Mouse (Mus musculus) liver, embryonic 16.5 days (tissue): ENCODE measurements around the gene Ahdc1. TPM values are rescaled to one million over a fixed set of nuclear protein-coding genes. Genes with fewer than 3 reads are reported as not detected.

ENCODE experiments used
- ATAC-seq: fragments of 200-750 bp; cut with Nextera tagmentation; 2 replicates; pipeline ENCODE4 v1.8.0; 2017; ENCODE audit warnings: low read depth, mild to moderate bottlenecking, moderate number of reproducible peaks, moderate library complexity
- H3K27ac ChIP-seq: fragments of 300-500 bp; sonication (generic); 2 replicates; pipeline ENCODE4 v1.5.1; 2014; ENCODE audit warnings: mild to moderate bottlenecking, low read length
- H3K27me3 ChIP-seq: fragments of 300-500 bp; sonication (generic); 2 replicates; pipeline ENCODE4 v1.6.1; 2014; ENCODE audit warnings: low read depth, low read length, mixed read lengths; ENCODE audit not compliant: control insufficient read depth, insufficient read depth
- H3K36me3 ChIP-seq: fragments of 300-500 bp; sonication (generic); 2 replicates; pipeline ENCODE4 v1.6.1; 2014; ENCODE audit warnings: mild to moderate bottlenecking; ENCODE audit not compliant: control insufficient read depth, insufficient read depth
- H3K4me1 ChIP-seq: fragments of 300-500 bp; sonication (generic); 2 replicates; pipeline ENCODE4 v1.6.1; 2014; ENCODE audit warnings: low read depth, low read length, mixed read lengths; ENCODE audit not compliant: control insufficient read depth
- H3K4me2 ChIP-seq: fragments of 300-500 bp; sonication (generic); 2 replicates; pipeline ENCODE4 v1.6.1; 2014; ENCODE audit warnings: low read depth, low read length, mixed read lengths
- H3K4me3 ChIP-seq: fragments of 300-500 bp; sonication (generic); 2 replicates; pipeline ENCODE4 v1.5.1; 2014; ENCODE audit warnings: low read depth, mild to moderate bottlenecking, low read length
- H3K9ac ChIP-seq: fragments of 300-500 bp; sonication (generic); 2 replicates; pipeline ENCODE4 v1.6.1; 2014; ENCODE audit warnings: low read depth, low read length
- H3K9me3 ChIP-seq: fragments of 300-500 bp; sonication (generic); replicated peaks from 2 replicates; pipeline ENCODE4 v1.6.1; 2016; ENCODE audit warnings: low read length; ENCODE audit not compliant: control insufficient read depth
- WGBS: fragments of 180-500 bp; shearing (Covaris S2); extraction: QIAGEN DNeasy Blood & Tissue Kit; methylation state at CpG from one replicate; pipeline ENCODE4 v1.1.7; 2014; ENCODE audit not compliant: insufficient replicate concordance; 5-methylcytosine and 5-hydroxymethylcytosine counted together
- polyA plus RNA-seq: library from polyadenylated mRNA; unstranded; fragments of >200 nt; fragmentation: Nextera tagmentation; extraction: Ambion mirVana; gene quantifications from 2 replicates; pipeline ENCODE4 v1.2.1, GENCODE M21; 2015

Ahdc1 gene
- polyA plus RNA-seq, 1 experiment from 2014 or later: 1.6 TPM

- Histone ChIP-seq H3K4me3 (no peak overlapping the region), H3K4me1 (peaks cover 5% of the 10 kb centered on the region), H3K36me3 (no peaks in the 10 kb centered on the region), H3K9ac (no peak overlapping the region), H3K9me3 (no peaks in the 10 kb centered on the region), H3K27me3 (peaks cover 43% of the 10 kb centered on the region), H3K4me2 (no peak overlapping the region), H3K27ac (no peak overlapping the region)
- no peak for ATAC-seq
- WGBS: 46% methylated on average over 2 of the region's 2 CpGs
Measured at GRCm38 (mm10) chr4:132972556-132972955, 38.5 kb upstream of the Ahdc1 start.

GRCm38 (mm10) chr4:132973186-132973585, 37.9 kb upstream of the Ahdc1 start:
- H3K4me3 ChIP-seq: no peak overlapping the region
- no peak overlapping the region for H3K9ac ChIP-seq
- H3K4me2 ChIP-seq: no peak overlapping the region
- H3K4me1 ChIP-seq: peaks cover 5% of the 10 kb centered on the region
- no peak for ATAC-seq
- peaks cover 45% of the 10 kb centered on the region for H3K27me3 ChIP-seq
- 56% methylated on average over 8 of the region's 8 CpGs for WGBS
- H3K9me3 ChIP-seq: no peaks in the 10 kb centered on the region
- H3K36me3 ChIP-seq: no peaks in the 10 kb centered on the region
- no peak overlapping the region for H3K27ac ChIP-seq

GRCm38 (mm10) chr4:132973814-132974398, 37.2 kb upstream of the Ahdc1 start, which contains the start of gene Fgr:
Gene Fgr, plus strand, starts transcription at chr4:132974095.
- ATAC-seq: no peak
- Histone ChIP-seq H3K9ac (peak within 1 kb of the TSS; percentile 35; the same call in 1 of the 2 replicates), H3K4me2 (peak within 1 kb of the TSS; percentile 47), H3K27ac (peak within 1 kb of the TSS; percentile 26; the same call in 1 of the 2 replicates), H3K4me1 (peaks cover 5% of the 10 kb centered on the region), H3K9me3 (no peaks in the 10 kb centered on the region), H3K4me3 (peak within 1 kb of the TSS; percentile 45), H3K36me3 (no peaks in the 10 kb centered on the region), H3K27me3 (peaks cover 45% of the 10 kb centered on the region)
- WGBS: 4% methylated on average over 18 of the region's 21 CpGs

- peak overlapping the region; percentile 47 for H3K4me2 ChIP-seq
- H3K9me3 ChIP-seq: no peaks in the 10 kb centered on the region
- H3K27ac ChIP-seq: peak overlapping the region; percentile 26; the same call in 1 of the 2 replicates
- peak overlapping the region; percentile 35; the same call in 1 of the 2 replicates for H3K9ac ChIP-seq
- peak overlapping the region; percentile 45 for H3K4me3 ChIP-seq
- 0 out of 2 replicates have a peak, but pooled peaks have one; percentile 19 for ATAC-seq
- no peaks in the 10 kb centered on the region for H3K36me3 ChIP-seq
- H3K4me1 ChIP-seq: peaks cover 5% of the 10 kb centered on the region
- H3K27me3 ChIP-seq: peaks cover 45% of the 10 kb centered on the region
- WGBS: 6% methylated on average over 15 of the region's 15 CpGs
Measured at GRCm38 (mm10) chr4:132974904-132975303, 36.2 kb upstream of the Ahdc1 start.

GRCm38 (mm10) chr4:132975791-132976190, 35.3 kb upstream of the Ahdc1 start:
- H3K4me3 ChIP-seq: peak overlapping the region; percentile 45; the same call in 1 of the 2 replicates
- H3K36me3 ChIP-seq: no peaks in the 10 kb centered on the region
- 33% methylated on average over 3 of the region's 3 CpGs for WGBS
- no peak overlapping the region for H3K4me2 ChIP-seq
- no peak for ATAC-seq
- no peaks in the 10 kb centered on the region for H3K9me3 ChIP-seq
- H3K9ac ChIP-seq: no peak overlapping the region
- H3K4me1 ChIP-seq: peaks cover 5% of the 10 kb centered on the region
- H3K27me3 ChIP-seq: peaks cover 45% of the 10 kb centered on the region
- H3K27ac ChIP-seq: no peak overlapping the region

- peak overlapping the region; percentile 2; the same call in 1 of the 2 replicates for H3K4me2 ChIP-seq
- WGBS: 13% methylated on average over 6 of the region's 6 CpGs
- H3K4me1 ChIP-seq: peaks cover 5% of the 10 kb centered on the region
- H3K27ac ChIP-seq: no peak overlapping the region
- H3K27me3 ChIP-seq: peaks cover 45% of the 10 kb centered on the region
- peak; percentile 17; the same call in 1 of the 2 replicates for ATAC-seq
- no peak overlapping the region for H3K4me3 ChIP-seq
- no peak overlapping the region for H3K9ac ChIP-seq
- H3K9me3 ChIP-seq: no peaks in the 10 kb centered on the region
- H3K36me3 ChIP-seq: no peaks in the 10 kb centered on the region
Measured at GRCm38 (mm10) chr4:132976729-132977128, 34.3 kb upstream of the Ahdc1 start.

- WGBS: 29% methylated on average over 5 of the region's 5 CpGs
- peaks cover 44% of the 10 kb centered on the region for H3K27me3 ChIP-seq
- H3K27ac ChIP-seq: no peak overlapping the region
- ATAC-seq: no peak
- H3K9me3 ChIP-seq: no peaks in the 10 kb centered on the region
- no peak overlapping the region for H3K4me3 ChIP-seq
- H3K9ac ChIP-seq: no peak overlapping the region
- no peaks in the 10 kb centered on the region for H3K36me3 ChIP-seq
- no peak overlapping the region for H3K4me2 ChIP-seq
- H3K4me1 ChIP-seq: peaks cover 5% of the 10 kb centered on the region
Measured at GRCm38 (mm10) chr4:132977597-132977996, 33.5 kb upstream of the Ahdc1 start.

- ATAC-seq: no peak
- Histone ChIP-seq H3K9me3 (no peaks in the 10 kb centered on the region), H3K4me1 (peaks cover under 1% of the 10 kb centered on the region; the same call in 1 of the 2 replicates), H3K36me3 (no peaks in the 10 kb centered on the region), H3K27me3 (peaks cover 30% of the 10 kb centered on the region), H3K4me3 (no peak overlapping the region), H3K27ac (no peak overlapping the region), H3K9ac (no peak overlapping the region), H3K4me2 (no peak overlapping the region)
- 45% methylated on average over 2 of the region's 2 CpGs for WGBS
Measured at GRCm38 (mm10) chr4:132979186-132979585, 31.9 kb upstream of the Ahdc1 start.

GRCm38 (mm10) chr4:132981621-132982020, 29.4 kb upstream of the Ahdc1 start:
- no peaks in the 10 kb centered on the region for H3K9me3 ChIP-seq
- no peak overlapping the region for H3K4me2 ChIP-seq
- peaks cover 5% of the 10 kb centered on the region; the same call in 1 of the 2 replicates for H3K27me3 ChIP-seq
- no peak overlapping the region for H3K27ac ChIP-seq
- no peak overlapping the region for H3K4me3 ChIP-seq
- H3K36me3 ChIP-seq: no peaks in the 10 kb centered on the region
- H3K4me1 ChIP-seq: no peaks in the 10 kb centered on the region
- 63% methylated on average over 6 of the region's 6 CpGs for WGBS
- H3K9ac ChIP-seq: no peak overlapping the region
- no peak for ATAC-seq
